Mouse (Mus musculus) stomach, embryonic 15.5 days (tissue): ENCODE measurements around the gene Mfsd12. TPM values are rescaled to one million over a fixed set of nuclear protein-coding genes. Genes with fewer than 3 reads are reported as not detected.

ENCODE experiments used
- ATAC-seq: fragments of 200-750 bp; cut with Nextera tagmentation; 2 replicates; pipeline ENCODE4 v1.8.0; 2017; ENCODE audit warnings: low read depth, moderate number of reproducible peaks, moderate TSS enrichment; ENCODE audit not compliant: insufficient read depth, low FRiP score
- H3K27ac ChIP-seq: fragments of 300-500 bp; sonication (generic); 2 replicates; pipeline ENCODE4 v1.5.1; 2015; ENCODE audit warnings: mild to moderate bottlenecking, inconsistent platforms
- H3K27me3 ChIP-seq: fragments of 300-500 bp; sonication (generic); replicated peaks from 2 replicates; pipeline ENCODE4 v1.6.1; 2015; ENCODE audit warnings: inconsistent platforms
- H3K36me3 ChIP-seq: fragments of 300-500 bp; sonication (generic); 2 replicates; pipeline ENCODE4 v1.6.1; 2015; ENCODE audit warnings: inconsistent platforms
- H3K4me1 ChIP-seq: fragments of 300-500 bp; sonication (generic); 2 replicates; pipeline ENCODE4 v1.6.1; 2015; ENCODE audit warnings: inconsistent platforms
- H3K4me2 ChIP-seq: fragments of 300-500 bp; sonication (generic); 2 replicates; pipeline ENCODE4 v1.6.1; 2015; ENCODE audit warnings: mild to moderate bottlenecking, inconsistent platforms
- H3K4me3 ChIP-seq: fragments of 300-500 bp; sonication (generic); replicated peaks from 2 replicates; pipeline ENCODE4 v1.5.1; 2015; ENCODE audit warnings: inconsistent platforms
- H3K9ac ChIP-seq: fragments of 300-500 bp; sonication (generic); 2 replicates; pipeline ENCODE4 v1.6.1; 2015; ENCODE audit warnings: inconsistent platforms
- H3K9me3 ChIP-seq: fragments of 300-500 bp; sonication (generic); 2 replicates; pipeline ENCODE4 v1.6.1; 2016; ENCODE audit warnings: inconsistent platforms
- WGBS: fragments of 180-500 bp; shearing (Covaris S2); methylation state at CpG from one replicate; pipeline ENCODE4 v1.1.7; 2015; 5-methylcytosine and 5-hydroxymethylcytosine counted together
- polyA plus RNA-seq: library from polyadenylated mRNA; unstranded; fragments of >200 nt; fragmentation: Nextera tagmentation; extraction: Ambion mirVana; gene quantifications from 2 replicates; pipeline ENCODE4 v1.2.1, GENCODE M21; 2015

Mfsd12 gene
- polyA plus RNA-seq, 1 experiment from 2014 or later = 12.8 TPM

GRCm38 (mm10) chr10:81320550-81321347 is 36.5 kb upstream of the Mfsd12 start, which contains the start of gene Cactin:
Gene Cactin (plus strand): TSS chr10:81321103.
- peak; percentile 92 for ATAC-seq
- peaks cover 46% of the 10 kb centered on the region for H3K4me1 ChIP-seq
- no peaks in the 10 kb centered on the region for H3K27me3 ChIP-seq
- WGBS = under 1% methylated on average over 68 of the region's 68 CpGs
- H3K36me3 ChIP-seq = peaks cover 45% of the 10 kb centered on the region
- peak within 1 kb of the TSS; percentile 92 for H3K9ac ChIP-seq
- H3K4me2 ChIP-seq = peak within 1 kb of the TSS; percentile 78
- peak within 1 kb of the TSS; percentile 92 for H3K27ac ChIP-seq
- H3K9me3 ChIP-seq = no peaks in the 10 kb centered on the region
- H3K4me3 ChIP-seq = peak within 1 kb of the TSS; percentile 99

- ATAC-seq = no peak
- Histone ChIP-seq H3K36me3 (peaks cover 52% of the 10 kb centered on the region), H3K27ac (peak overlapping the region; percentile 92)
Observed at GRCm38 (mm10) chr10:81321436-81321835, 35.9 kb upstream of the Mfsd12 start.

GRCm38 (mm10) chr10:81322444-81322843 is 34.8 kb upstream of the Mfsd12 start:
- Histone ChIP-seq H3K9ac (no peak overlapping the region), H3K4me2 (peak overlapping the region; percentile 65), H3K9me3 (no peaks in the 10 kb centered on the region), H3K4me1 (peaks cover 30% of the 10 kb centered on the region), H3K36me3 (peaks cover 60% of the 10 kb centered on the region), H3K27ac (no peak overlapping the region), H3K27me3 (no peaks in the 10 kb centered on the region), H3K4me3 (peak overlapping the region; percentile 99; the same call in 1 of the 2 replicates)
- ATAC-seq = no peak
- 91% methylated on average over 27 of the region's 27 CpGs for WGBS

More at GRCm38 (mm10) chr10:81321436-81321835, 35.9 kb upstream of the Mfsd12 start:
- WGBS = 2% methylated on average over 20 of the region's 20 CpGs
- Histone ChIP-seq H3K4me2 (peak overlapping the region; percentile 65), H3K27me3 (no peaks in the 10 kb centered on the region), H3K9ac (peak overlapping the region; percentile 92), H3K4me1 (peaks cover 40% of the 10 kb centered on the region), H3K9me3 (no peaks in the 10 kb centered on the region), H3K4me3 (peak overlapping the region; percentile 99)

- H3K27ac ChIP-seq = no peak overlapping the region
- no peaks in the 10 kb centered on the region for H3K27me3 ChIP-seq
- 89% methylated on average over 23 of the region's 23 CpGs for WGBS
- ATAC-seq = no peak
- H3K4me2 ChIP-seq = no peak overlapping the region
- no peaks in the 10 kb centered on the region for H3K9me3 ChIP-seq
- no peak overlapping the region for H3K4me3 ChIP-seq
- peaks cover 53% of the 10 kb centered on the region for H3K36me3 ChIP-seq
- H3K9ac ChIP-seq = no peak overlapping the region
- H3K4me1 ChIP-seq = peaks cover 33% of the 10 kb centered on the region
Observed at GRCm38 (mm10) chr10:81323141-81323775, 34.0 kb upstream of the Mfsd12 start.

GRCm38 (mm10) chr10:81323791-81324530 is 33.3 kb upstream of the Mfsd12 start:
- Histone ChIP-seq H3K9ac (no peak overlapping the region), H3K27me3 (no peaks in the 10 kb centered on the region), H3K27ac (no peak overlapping the region), H3K9me3 (no peaks in the 10 kb centered on the region), H3K4me2 (no peak overlapping the region), H3K4me1 (peaks cover 33% of the 10 kb centered on the region), H3K36me3 (peaks cover 48% of the 10 kb centered on the region), H3K4me3 (no peak overlapping the region)
- 95% methylated on average over 18 of the region's 18 CpGs for WGBS
- ATAC-seq = no peak

GRCm38 (mm10) chr10:81325176-81325575 is 32.1 kb upstream of the Mfsd12 start:
- no peak for ATAC-seq
- peaks cover 48% of the 10 kb centered on the region for H3K36me3 ChIP-seq
- 96% methylated on average over 21 of the region's 21 CpGs for WGBS
- no peaks in the 10 kb centered on the region for H3K9me3 ChIP-seq
- no peak overlapping the region for H3K27ac ChIP-seq
- H3K4me2 ChIP-seq = no peak overlapping the region
- no peaks in the 10 kb centered on the region for H3K27me3 ChIP-seq
- H3K4me1 ChIP-seq = peaks cover 34% of the 10 kb centered on the region
- H3K4me3 ChIP-seq = no peak overlapping the region
- no peak overlapping the region for H3K9ac ChIP-seq

GRCm38 (mm10) chr10:81325781-81326180 is 31.5 kb upstream of the Mfsd12 start:
- H3K4me1 ChIP-seq = peaks cover 40% of the 10 kb centered on the region

GRCm38 (mm10) chr10:81326858-81327257 is 30.4 kb upstream of the Mfsd12 start:
- H3K9me3 ChIP-seq = no peaks in the 10 kb centered on the region
- 73% methylated on average over 6 of the region's 6 CpGs for WGBS
- H3K27me3 ChIP-seq = no peaks in the 10 kb centered on the region
- no peak for ATAC-seq
- peaks cover 48% of the 10 kb centered on the region for H3K36me3 ChIP-seq
- H3K9ac ChIP-seq = no peak overlapping the region
- H3K4me2 ChIP-seq = no peak overlapping the region
- H3K4me3 ChIP-seq = no peak overlapping the region
- peaks cover 44% of the 10 kb centered on the region for H3K4me1 ChIP-seq
- no peak overlapping the region; the same call in 1 of the 2 replicates for H3K27ac ChIP-seq

More at GRCm38 (mm10) chr10:81325781-81326180, 31.5 kb upstream of the Mfsd12 start:
- Histone ChIP-seq H3K36me3 (peaks cover 48% of the 10 kb centered on the region), H3K27me3 (no peaks in the 10 kb centered on the region), H3K27ac (no peak overlapping the region), H3K4me2 (no peak overlapping the region), H3K4me3 (no peak overlapping the region), H3K9ac (no peak overlapping the region), H3K9me3 (no peaks in the 10 kb centered on the region)
- no peak for ATAC-seq
- WGBS = 94% methylated on average over 18 of the region's 18 CpGs

- H3K36me3 ChIP-seq = peaks cover 42% of the 10 kb centered on the region
- H3K4me2 ChIP-seq = no peak overlapping the region
- no peak for ATAC-seq
- no peak overlapping the region for H3K4me3 ChIP-seq
- 19% methylated on average over 2 of the region's 2 CpGs for WGBS
- 0 out of 2 replicates have a peak, but pooled peaks cover 3% of the 10 kb centered on the region for H3K27me3 ChIP-seq
- no peaks in the 10 kb centered on the region for H3K9me3 ChIP-seq
- peak overlapping the region; percentile 12; the same call in 1 of the 2 replicates for H3K9ac ChIP-seq
- H3K27ac ChIP-seq = peak overlapping the region; percentile 95
- H3K4me1 ChIP-seq = peaks cover 45% of the 10 kb centered on the region
Observed at GRCm38 (mm10) chr10:81327959-81328358, 29.3 kb upstream of the Mfsd12 start.

GRCm38 (mm10) chr10:81328386-81328785 is 28.9 kb upstream of the Mfsd12 start, which contains the start of gene Tbxa2r:
Gene Tbxa2r (plus strand): TSS chr10:81328731.
- Histone ChIP-seq H3K9me3 (no peaks in the 10 kb centered on the region), H3K27ac (peak within 1 kb of the TSS; percentile 95), H3K9ac (peak within 1 kb of the TSS; percentile 38; the same call in 1 of the 2 replicates), H3K36me3 (peaks cover 38% of the 10 kb centered on the region), H3K4me1 (peaks cover 47% of the 10 kb centered on the region), H3K27me3 (0 out of 2 replicates have a peak, but pooled peaks cover 5% of the 10 kb centered on the region), H3K4me3 (peak within 1 kb of the TSS; percentile 35), H3K4me2 (peak within 1 kb of the TSS; percentile 56)
- peak; percentile 16; the same call in 1 of the 2 replicates for ATAC-seq
- WGBS = 15% methylated on average over 10 of the region's 10 CpGs

GRCm38 (mm10) chr10:81329194-81329975 is 27.9 kb upstream of the Mfsd12 start:
- H3K27ac ChIP-seq = peak overlapping the region; percentile 95
- peaks cover 28% of the 10 kb centered on the region for H3K36me3 ChIP-seq
- H3K4me2 ChIP-seq = peak overlapping the region; percentile 56
- peaks cover 48% of the 10 kb centered on the region for H3K4me1 ChIP-seq
- peak overlapping the region; percentile 35 for H3K4me3 ChIP-seq
- H3K9ac ChIP-seq = peak overlapping the region; percentile 38; the same call in 1 of the 2 replicates
- 0 out of 2 replicates have a peak, but pooled peaks cover 5% of the 10 kb centered on the region for H3K27me3 ChIP-seq
- peak; percentile 74 for ATAC-seq
- H3K9me3 ChIP-seq = no peaks in the 10 kb centered on the region
- WGBS = 43% methylated on average over 10 of the region's 10 CpGs
